Mouse (Mus musculus) central nervous system, embryonic 11.5 days (tissue): Measurements from ENCODE around the gene Olfr1100. TPM values are rescaled to one million over a fixed set of nuclear protein-coding genes. Genes with fewer than 3 reads are reported as not detected.

Experiments
- polyA plus RNA-seq: library from polyadenylated mRNA; depleted of rRNA; stranded (reverse); fragments of >200 nt; gene quantifications from 2 replicates; pipeline ENCODE4 v1.2.3, GENCODE M21; 2012; rRNA removed

Gene Olfr1100
- polyA plus RNA-seq = not detected in 2 replicates

DNA sequence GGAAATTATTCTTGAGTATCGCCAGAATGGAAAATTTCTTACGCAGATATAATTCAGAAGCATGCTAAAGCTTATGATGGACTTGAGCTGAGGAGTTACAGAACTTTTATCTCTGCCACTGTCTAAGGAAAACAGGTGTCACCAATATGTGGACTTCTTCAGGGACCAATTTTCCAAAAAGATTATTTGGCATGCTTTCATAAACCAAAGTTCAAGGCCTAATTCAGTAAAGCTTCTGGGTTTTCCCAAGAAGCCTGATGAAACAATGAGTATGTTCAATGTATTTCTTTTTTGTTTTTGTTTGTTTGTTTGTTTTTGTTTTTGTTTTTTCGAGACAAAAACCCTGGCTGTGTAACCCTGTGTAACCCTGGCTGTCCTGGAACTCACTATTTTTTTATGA lies at the start of gene Olfr1100:
Gene Olfr1100 (minus strand): TSS at position 101 of the 400 bp plus-strand sequence.

GRCm38 (mm10) chr2:87026980-87027379 lies 47.2 kb upstream of the Olfr1100 start, which contains the start of gene Olfr1104:
Olfr1104 (minus strand) TSS chr2:87027080.

DNA sequence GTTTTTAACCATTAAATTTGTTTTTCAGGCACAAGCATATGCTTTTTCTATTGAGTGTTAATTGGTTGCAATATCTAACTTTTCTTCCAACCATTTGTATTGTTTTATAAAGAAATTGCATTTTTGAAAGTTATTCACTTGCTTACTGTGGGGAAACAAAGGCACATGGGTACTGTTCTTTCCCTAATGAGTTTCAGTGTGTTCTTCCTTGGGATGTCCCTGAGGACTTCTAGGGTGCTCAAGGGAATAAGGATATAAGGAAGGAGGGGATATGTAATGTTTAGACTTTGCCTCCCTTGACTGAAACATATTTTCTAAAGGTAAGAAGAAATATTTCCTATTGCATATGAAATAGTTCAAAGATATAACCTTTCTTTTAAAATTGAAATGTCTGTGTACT lies 18.3 kb upstream of the Olfr1100 start, which contains the start of gene Olfr1102:
Gene Olfr1102 (plus strand): TSS at position 301 of the 400 bp plus-strand sequence.

DNA sequence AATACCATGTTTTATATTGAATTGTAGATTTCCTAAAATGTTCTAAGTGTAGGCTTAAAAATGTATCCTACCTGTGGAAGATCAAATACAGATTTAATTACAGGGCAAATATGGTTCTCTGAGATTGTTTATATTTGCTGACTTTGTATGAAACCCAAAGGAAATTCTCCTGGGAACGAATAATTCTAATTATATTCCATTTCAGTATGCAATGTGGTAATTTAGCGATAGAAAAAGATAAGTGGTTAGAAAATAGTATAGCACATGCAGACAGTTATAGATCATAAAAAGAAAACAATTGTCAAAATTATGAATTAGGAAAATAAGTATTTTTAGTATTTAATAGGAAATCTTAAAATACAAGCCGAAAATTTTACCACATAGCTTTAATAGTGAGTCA lies 11.4 kb upstream of the Olfr1100 start, which contains the start of gene Olfr1101:
Gene Olfr1101 (minus strand): TSS at position 101 of the 400 bp plus-strand sequence.

GRCm38 (mm10) chr2:86960593-86960992 lies 19.2 kb downstream of the Olfr1100 start, which contains the start of gene Olfr1099:
Olfr1099 (minus strand) TSS chr2:86960693.

Other genes with a start within 250 kb of the Olfr1100 start
- gene Olfr1089, start 246.3 kb downstream of the Olfr1100 start, polyA plus RNA-seq = not detected in 2 replicates
- gene Olfr1090, start 221.0 kb downstream of the Olfr1100 start, polyA plus RNA-seq = not detected in 2 replicates
- not detected in 2 replicates for gene Olfr1093, start 197.5 kb downstream of the Olfr1100 start, polyA plus RNA-seq
- gene Olfr141, start 169.9 kb downstream of the Olfr1100 start, polyA plus RNA-seq = not detected in 2 replicates
- not detected in 2 replicates for gene Olfr1094, start 155.3 kb downstream of the Olfr1100 start, polyA plus RNA-seq
- gene Olfr1095, start 128.3 kb downstream of the Olfr1100 start, polyA plus RNA-seq = not detected in 2 replicates
- gene Gm13723, start 105.2 kb downstream of the Olfr1100 start, polyA plus RNA-seq = not detected in 2 replicates
- gene Olfr1097, start 87.7 kb downstream of the Olfr1100 start, polyA plus RNA-seq = not detected in 2 replicates
- gene Olfr1098, start 55.4 kb downstream of the Olfr1100 start, polyA plus RNA-seq = not detected in 2 replicates
- gene Olfr1099, start 19.3 kb downstream of the Olfr1100 start, polyA plus RNA-seq = not detected in 2 replicates
- not detected in 2 replicates for gene Olfr1101, start 11.3 kb upstream of the Olfr1100 start, polyA plus RNA-seq
- not detected in 2 replicates for gene Olfr1102, start 18.4 kb upstream of the Olfr1100 start, polyA plus RNA-seq
- not detected in 2 replicates for gene Olfr1104, start 47.1 kb upstream of the Olfr1100 start, polyA plus RNA-seq
- gene Olfr1105, start 56.6 kb upstream of the Olfr1100 start, polyA plus RNA-seq = not detected in 2 replicates
- gene Olfr1106, start 72.3 kb upstream of the Olfr1100 start, polyA plus RNA-seq = not detected in 2 replicates
- not detected in 2 replicates for gene Olfr1107, start 95.9 kb upstream of the Olfr1100 start, polyA plus RNA-seq
- gene Olfr1109, start 116.1 kb upstream of the Olfr1100 start, polyA plus RNA-seq = not detected in 2 replicates
- gene Olfr259, start 134.6 kb upstream of the Olfr1100 start, polyA plus RNA-seq = not detected in 2 replicates
- gene Olfr1110, start 160.3 kb upstream of the Olfr1100 start, polyA plus RNA-seq = not detected in 2 replicates
- gene Olfr1111, start 172.7 kb upstream of the Olfr1100 start, polyA plus RNA-seq = not detected in 2 replicates
- not detected in 2 replicates for gene Olfr1112, start 207.8 kb upstream of the Olfr1100 start, polyA plus RNA-seq
- not detected in 2 replicates for gene Olfr1113, start 229.0 kb upstream of the Olfr1100 start, polyA plus RNA-seq